Mouse (Mus musculus): ENCODE results near the gene Fscn2.

- TF ChIP-seq POLR2A (IDR thresholded peaks at IDR 0.05; ENCODE audit: low read depth, low read length) (no peak), CTCF (conservative IDR thresholded peaks at IDR 0.05; ENCODE audit: insufficient read depth, insufficient read length, low read depth, low read length) (no peak)
These were observed 17.6 kb upstream of the Fscn2 start for GRCm38 (mm10) chr11:120343519-120344309.
